Mouse (Mus musculus): Measurements from ENCODE around the gene Wwox. TPM values are rescaled to one million over a fixed set of nuclear protein-coding genes. Genes with fewer than 3 reads are reported as not detected.

The Wwox gene
- polyA plus RNA-seq, 1 experiment from 2014 or later: 3.5 TPM

DNA sequence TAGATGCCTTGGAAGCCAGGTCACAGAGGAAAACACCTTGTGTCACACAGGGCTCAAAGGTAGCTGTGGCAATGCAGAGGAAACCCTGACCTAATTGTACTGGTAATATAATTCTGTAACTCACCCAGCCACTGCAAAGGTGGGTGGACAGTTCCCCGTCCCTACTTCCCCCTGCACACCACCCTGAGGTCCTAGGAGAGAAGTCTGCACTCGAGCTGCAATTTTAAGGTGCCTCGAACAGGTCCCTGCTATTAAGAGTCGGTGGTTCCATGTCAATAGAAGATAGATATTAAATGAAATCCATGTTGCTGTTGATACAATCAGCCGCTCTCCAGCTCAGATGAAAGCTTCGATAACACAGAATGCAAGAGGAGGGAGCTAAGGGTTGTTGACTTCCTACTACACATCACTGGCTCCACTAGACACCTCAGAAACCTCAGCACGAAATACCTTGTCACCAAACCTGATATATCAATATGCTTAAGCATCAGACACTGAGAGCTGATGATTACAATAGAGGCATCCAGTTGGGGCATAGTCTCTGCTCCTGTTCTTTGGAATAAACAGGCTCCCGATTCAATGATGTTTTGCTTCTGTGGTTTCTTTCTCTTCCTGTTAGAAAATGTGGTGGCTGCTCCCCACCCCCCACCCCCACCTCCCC, 441.1 kb downstream of the Wwox start:
- Histone ChIP-seq H3K4me1 (ENCODE audit: control insufficient read depth, low read depth, low read length) (peaks cover 61% of the 10 kb centered on the region), H3K27me3 (ENCODE audit: control insufficient read depth, insufficient read depth, low read depth, low read length) (no peaks in the 10 kb centered on the region), H3K4me2 (ENCODE audit: low read depth, low read length) (no peak overlapping the region), H3K36me3 (ENCODE audit: control insufficient read depth, insufficient read depth) (no peaks in the 10 kb centered on the region), H3K9ac (ENCODE audit: low read depth, low read length) (peak overlapping the region; percentile 52; the same call in 1 of the 2 replicates), H3K4me3 (ENCODE audit: low read depth, low read length) (no peak overlapping the region), H3K9me3 (replicated peaks; ENCODE audit: control insufficient read depth, low read length) (no peaks in the 10 kb centered on the region), H3K27ac (ENCODE audit: low read length) (peak overlapping the region; percentile 89)
- no peak for ATAC-seq (ENCODE audit: low read depth)
- 21% methylated on average over 8 of the region's 8 CpGs for WGBS (ENCODE audit: insufficient replicate concordance)

DNA sequence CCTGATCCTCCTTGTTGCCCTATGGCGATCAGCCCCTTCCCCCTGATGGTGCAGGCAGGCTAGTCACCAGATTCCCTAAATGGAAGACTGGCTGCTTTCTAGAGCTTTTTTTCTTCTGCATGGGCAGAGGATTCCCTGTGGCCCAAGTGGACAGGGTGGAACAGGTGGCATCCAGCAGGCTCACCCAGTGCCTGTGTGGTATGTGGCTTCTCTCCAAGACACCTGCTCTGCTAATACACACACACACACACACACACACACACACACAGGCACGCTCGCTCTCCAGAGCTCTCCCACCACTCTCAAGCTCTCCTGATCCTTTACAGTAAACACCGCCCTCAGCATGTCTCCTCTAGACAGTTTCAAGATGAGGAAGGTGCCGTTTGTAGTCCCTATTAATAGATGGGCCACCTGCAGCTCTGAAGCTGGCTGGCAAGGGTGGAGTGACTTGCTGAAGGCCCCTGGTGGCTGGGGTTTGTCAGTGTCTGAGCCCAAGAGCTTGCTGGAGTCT, 442.5 kb downstream of the Wwox start:
- H3K4me3 ChIP-seq (ENCODE audit: low read depth, low read length): no peak overlapping the region
- ATAC-seq (ENCODE audit: low read depth): no peak
- H3K4me1 ChIP-seq (ENCODE audit: control insufficient read depth, low read depth, low read length): peaks cover 59% of the 10 kb centered on the region
- no peaks in the 10 kb centered on the region for H3K36me3 ChIP-seq (ENCODE audit: control insufficient read depth, insufficient read depth)
- no peaks in the 10 kb centered on the region for H3K27me3 ChIP-seq (ENCODE audit: control insufficient read depth, insufficient read depth, low read depth, low read length)
- H3K4me2 ChIP-seq (ENCODE audit: low read depth, low read length): no peak overlapping the region
- 40% methylated on average over 5 of the region's 5 CpGs for WGBS (ENCODE audit: insufficient replicate concordance)
- no peak overlapping the region for H3K9ac ChIP-seq (ENCODE audit: low read depth, low read length)
- no peaks in the 10 kb centered on the region for H3K9me3 ChIP-seq (replicated peaks; ENCODE audit: control insufficient read depth, low read length)
- H3K27ac ChIP-seq (ENCODE audit: low read length): peak overlapping the region; percentile 89

DNA sequence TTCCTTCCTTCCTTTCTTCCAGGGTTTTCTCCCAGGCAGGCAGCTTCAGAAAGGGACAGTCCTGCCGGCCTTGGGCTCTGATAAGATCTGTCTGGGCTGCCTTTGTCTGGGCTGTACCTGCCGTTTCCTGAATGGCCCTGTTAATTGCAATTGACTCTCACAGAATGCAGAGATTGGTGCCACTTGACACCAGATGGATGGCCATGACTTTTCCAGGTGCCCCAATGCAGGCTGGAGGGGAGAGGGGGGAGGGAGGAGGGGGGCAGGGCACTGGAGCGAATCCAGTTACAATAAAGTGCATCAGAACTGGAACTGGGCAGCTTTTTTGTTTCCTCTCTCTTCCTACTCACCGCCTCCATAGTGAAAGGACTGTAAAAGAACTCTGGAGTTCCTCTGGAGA, 443.0 kb downstream of the Wwox start:
- Histone ChIP-seq H3K9me3 (replicated peaks; ENCODE audit: control insufficient read depth, low read length) (no peaks in the 10 kb centered on the region), H3K27me3 (ENCODE audit: control insufficient read depth, insufficient read depth, low read depth, low read length) (no peaks in the 10 kb centered on the region), H3K9ac (ENCODE audit: low read depth, low read length) (no peak overlapping the region), H3K27ac (ENCODE audit: low read length) (no peak overlapping the region), H3K36me3 (ENCODE audit: control insufficient read depth, insufficient read depth) (no peaks in the 10 kb centered on the region), H3K4me1 (ENCODE audit: control insufficient read depth, low read depth, low read length) (peaks cover 53% of the 10 kb centered on the region), H3K4me3 (ENCODE audit: low read depth, low read length) (no peak overlapping the region), H3K4me2 (ENCODE audit: low read depth, low read length) (no peak overlapping the region)
- 31% methylated on average over 4 of the region's 4 CpGs for WGBS (ENCODE audit: insufficient replicate concordance)
- ATAC-seq (ENCODE audit: low read depth): no peak

DNA sequence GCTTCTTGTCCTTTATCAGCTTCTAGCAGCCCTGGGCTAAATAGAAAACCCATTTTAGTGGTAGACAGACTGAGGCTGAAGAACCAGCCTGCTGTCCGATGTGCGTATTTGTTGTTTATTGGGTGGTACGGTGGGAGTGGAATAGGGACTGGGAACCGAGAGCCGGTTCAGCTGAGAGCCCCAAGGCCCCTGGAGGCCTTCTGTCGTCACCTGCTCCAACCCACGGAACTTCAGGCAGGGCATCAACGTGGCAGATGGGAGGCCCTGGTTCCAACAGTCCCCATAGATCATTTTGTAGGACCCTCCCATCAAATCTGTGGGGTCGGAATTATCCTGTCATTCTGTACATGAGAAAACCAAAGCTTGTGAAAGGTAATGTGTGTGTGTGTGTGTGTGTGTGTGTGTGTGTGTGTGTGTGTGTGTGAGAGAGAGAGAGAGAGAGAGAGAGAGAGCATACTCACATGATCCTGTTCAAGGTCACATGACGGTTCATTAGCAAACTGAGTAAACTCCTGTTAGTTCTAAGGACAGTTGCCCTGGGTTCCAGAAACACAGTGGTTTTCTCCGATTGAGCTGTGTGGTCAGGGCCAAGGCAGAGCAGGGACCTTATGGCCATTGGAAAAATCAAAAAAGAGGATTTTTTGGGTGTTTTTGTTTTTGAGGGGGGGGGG, 443.6 kb downstream of the Wwox start:
- peaks cover 47% of the 10 kb centered on the region for H3K4me1 ChIP-seq (ENCODE audit: control insufficient read depth, low read depth, low read length)
- no peak overlapping the region for H3K4me2 ChIP-seq (ENCODE audit: low read depth, low read length)
- no peaks in the 10 kb centered on the region for H3K27me3 ChIP-seq (ENCODE audit: control insufficient read depth, insufficient read depth, low read depth, low read length)
- no peaks in the 10 kb centered on the region for H3K9me3 ChIP-seq (replicated peaks; ENCODE audit: control insufficient read depth, low read length)
- WGBS (ENCODE audit: insufficient replicate concordance): 64% methylated on average over 11 of the region's 11 CpGs
- H3K36me3 ChIP-seq (ENCODE audit: control insufficient read depth, insufficient read depth): no peaks in the 10 kb centered on the region
- H3K9ac ChIP-seq (ENCODE audit: low read depth, low read length): no peak overlapping the region
- H3K27ac ChIP-seq (ENCODE audit: low read length): no peak overlapping the region
- no peak for ATAC-seq (ENCODE audit: low read depth)
- no peak overlapping the region for H3K4me3 ChIP-seq (ENCODE audit: low read depth, low read length)

DNA sequence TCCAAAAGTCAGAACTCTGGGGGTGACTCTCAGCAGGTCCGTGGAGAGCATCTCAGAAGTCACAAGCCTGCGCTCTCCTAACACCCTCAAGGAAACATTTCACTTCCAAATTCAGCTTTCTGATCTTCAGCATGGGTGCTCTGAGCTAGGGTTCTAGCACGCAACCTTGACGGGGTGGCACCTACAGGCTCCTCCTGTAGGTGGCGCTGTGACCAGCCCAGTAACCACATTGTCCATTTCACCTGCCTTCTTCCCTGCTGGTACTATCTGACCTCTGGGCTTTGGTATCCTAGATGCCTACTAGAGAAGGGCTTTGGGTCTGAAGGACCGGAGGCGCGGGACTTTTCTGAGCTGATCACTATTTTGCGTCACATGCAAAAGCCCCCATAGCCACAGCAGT, 444.5 kb downstream of the Wwox start:
- WGBS (ENCODE audit: insufficient replicate concordance): 74% methylated on average over 9 of the region's 9 CpGs
- no peak overlapping the region for H3K9ac ChIP-seq (ENCODE audit: low read depth, low read length)
- H3K4me3 ChIP-seq (ENCODE audit: low read depth, low read length): no peak overlapping the region
- H3K27me3 ChIP-seq (ENCODE audit: control insufficient read depth, insufficient read depth, low read depth, low read length): no peaks in the 10 kb centered on the region
- H3K4me1 ChIP-seq (ENCODE audit: control insufficient read depth, low read depth, low read length): peaks cover 38% of the 10 kb centered on the region
- no peak for ATAC-seq (ENCODE audit: low read depth)
- no peaks in the 10 kb centered on the region for H3K9me3 ChIP-seq (replicated peaks; ENCODE audit: control insufficient read depth, low read length)
- H3K4me2 ChIP-seq (ENCODE audit: low read depth, low read length): no peak overlapping the region
- no peak overlapping the region for H3K27ac ChIP-seq (ENCODE audit: low read length)
- no peaks in the 10 kb centered on the region for H3K36me3 ChIP-seq (ENCODE audit: control insufficient read depth, insufficient read depth)

DNA sequence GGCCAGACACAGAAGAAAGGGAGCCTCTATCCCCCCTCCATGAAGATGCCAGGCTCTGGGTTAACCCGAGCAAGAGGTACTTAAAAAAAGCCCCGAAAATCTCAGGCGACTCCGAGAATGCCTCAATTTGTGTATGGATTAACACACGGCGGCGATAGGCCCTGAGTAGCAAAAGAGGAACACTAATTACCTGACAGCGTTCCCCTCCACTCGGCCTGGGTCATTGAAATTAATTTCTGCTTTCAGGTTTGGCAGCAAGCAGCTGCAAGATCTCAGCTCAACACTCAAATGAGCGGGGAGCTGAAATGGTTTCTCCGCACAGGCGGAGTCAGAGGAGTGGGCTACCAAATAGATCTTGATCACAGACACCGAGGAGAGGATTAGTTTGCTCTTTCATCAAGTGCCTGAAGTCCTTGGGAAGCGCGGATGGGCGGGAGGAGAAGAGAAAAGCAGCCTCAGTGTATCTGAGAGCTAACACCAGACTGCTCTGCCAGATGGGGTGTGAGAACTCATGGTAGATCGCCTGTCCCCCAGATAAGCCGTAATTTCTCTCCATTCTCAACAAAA, 445.7 kb downstream of the Wwox start:
- H3K27me3 ChIP-seq (ENCODE audit: control insufficient read depth, insufficient read depth, low read depth, low read length): no peaks in the 10 kb centered on the region

DNA sequence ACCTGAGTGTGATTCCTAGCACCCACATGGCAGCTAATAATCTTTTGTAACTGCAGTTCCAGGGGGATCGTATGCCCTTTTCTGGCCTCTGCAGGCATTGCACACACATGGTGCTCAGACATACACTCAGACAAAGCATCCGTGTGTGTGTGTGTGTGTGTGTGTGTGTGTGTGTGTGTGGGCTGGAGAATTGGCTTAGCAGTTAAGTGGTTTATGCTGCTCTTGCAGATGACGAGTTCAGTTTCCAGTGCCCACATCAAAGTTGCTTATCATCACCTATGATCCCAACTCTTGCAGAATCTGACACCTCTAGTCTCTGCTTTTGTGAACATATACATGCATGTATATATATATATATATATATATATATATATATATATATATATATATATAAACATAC, 448.9 kb downstream of the Wwox start:
- Histone ChIP-seq H3K36me3 (ENCODE audit: control insufficient read depth, insufficient read depth) (no peaks in the 10 kb centered on the region), H3K4me2 (ENCODE audit: low read depth, low read length) (no peak overlapping the region), H3K4me3 (ENCODE audit: low read depth, low read length) (no peak overlapping the region), H3K27me3 (ENCODE audit: control insufficient read depth, insufficient read depth, low read depth, low read length) (no peaks in the 10 kb centered on the region), H3K9ac (ENCODE audit: low read depth, low read length) (no peak overlapping the region), H3K27ac (ENCODE audit: low read length) (no peak overlapping the region), H3K9me3 (replicated peaks; ENCODE audit: control insufficient read depth, low read length) (no peaks in the 10 kb centered on the region), H3K4me1 (ENCODE audit: control insufficient read depth, low read depth, low read length) (no peaks in the 10 kb centered on the region; the same call in 1 of the 2 replicates)
- 55% methylated on average over 3 of the region's 3 CpGs for WGBS (ENCODE audit: insufficient replicate concordance)
- ATAC-seq (ENCODE audit: low read depth): no peak

More for the DNA sequence above, 445.7 kb downstream of the Wwox start:
- peaks cover 27% of the 10 kb centered on the region for H3K4me1 ChIP-seq (ENCODE audit: control insufficient read depth, low read depth, low read length)
- no peak overlapping the region for H3K4me2 ChIP-seq (ENCODE audit: low read depth, low read length)
- no peak overlapping the region for H3K9ac ChIP-seq (ENCODE audit: low read depth, low read length)
- no peak overlapping the region for H3K4me3 ChIP-seq (ENCODE audit: low read depth, low read length)
- no peak for ATAC-seq (ENCODE audit: low read depth)
- H3K9me3 ChIP-seq (replicated peaks; ENCODE audit: control insufficient read depth, low read length): no peaks in the 10 kb centered on the region
- H3K27ac ChIP-seq (ENCODE audit: low read length): no peak overlapping the region
- 63% methylated on average over 18 of the region's 18 CpGs for WGBS (ENCODE audit: insufficient replicate concordance)
- no peaks in the 10 kb centered on the region for H3K36me3 ChIP-seq (ENCODE audit: control insufficient read depth, insufficient read depth)

DNA sequence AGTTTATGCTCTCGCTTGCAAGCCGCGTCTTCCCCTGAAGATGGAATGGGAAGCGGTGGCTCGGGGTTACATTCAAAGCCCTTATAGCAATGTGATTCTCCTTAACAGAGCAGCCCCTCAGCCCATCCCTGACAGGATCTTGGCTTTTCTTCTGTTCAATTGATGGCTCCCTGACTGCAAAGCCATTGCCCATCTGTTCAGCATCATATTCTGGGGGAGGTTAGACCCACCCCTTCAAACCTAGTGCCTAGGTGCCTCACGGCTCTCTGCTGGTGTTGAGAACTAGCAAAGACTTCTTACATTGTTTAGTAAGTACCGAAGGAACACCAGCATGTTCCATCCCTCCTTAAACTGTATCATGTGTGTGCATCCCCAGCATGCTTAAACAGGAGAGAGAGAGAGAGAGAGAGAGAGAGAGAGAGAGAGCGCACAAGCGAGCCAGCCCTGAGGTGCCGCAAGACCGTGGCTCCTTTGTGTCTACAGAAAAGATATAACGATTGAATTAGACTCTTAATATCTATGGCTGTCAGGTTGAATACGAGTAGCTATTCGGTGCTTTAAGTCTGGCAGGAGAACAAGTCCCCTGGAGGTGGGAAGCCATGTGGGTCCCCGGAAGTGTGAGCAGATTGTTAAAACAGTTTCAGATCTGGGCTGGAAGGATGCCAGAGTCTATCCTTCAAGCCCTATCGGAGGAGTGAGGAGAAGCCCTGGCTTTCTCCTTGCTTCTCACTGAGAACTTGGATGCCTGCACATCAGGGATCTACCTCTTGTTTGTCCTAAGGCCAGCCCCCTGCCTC, 450.3 kb downstream of the Wwox start:
- H3K9ac ChIP-seq (ENCODE audit: low read depth, low read length): no peak overlapping the region
- 77% methylated on average over 16 of the region's 16 CpGs for WGBS (ENCODE audit: insufficient replicate concordance)
- H3K4me3 ChIP-seq (ENCODE audit: low read depth, low read length): no peak overlapping the region
- H3K4me2 ChIP-seq (ENCODE audit: low read depth, low read length): no peak overlapping the region
- no peak for ATAC-seq (ENCODE audit: low read depth)
- no peak overlapping the region for H3K27ac ChIP-seq (ENCODE audit: low read length)
- no peaks in the 10 kb centered on the region for H3K9me3 ChIP-seq (replicated peaks; ENCODE audit: control insufficient read depth, low read length)
- no peaks in the 10 kb centered on the region for H3K4me1 ChIP-seq (ENCODE audit: control insufficient read depth, low read depth, low read length)
- no peaks in the 10 kb centered on the region for H3K27me3 ChIP-seq (ENCODE audit: control insufficient read depth, insufficient read depth, low read depth, low read length)
- H3K36me3 ChIP-seq (ENCODE audit: control insufficient read depth, insufficient read depth): no peaks in the 10 kb centered on the region
